Mouse (Mus musculus) heart, adult 2 months (tissue): ENCODE measurements at regions not wholly inside any gene's neighbourhood (a gene's known extent, or its start where the extent isn't known, plus 50 kb on each side); places are given as distances from the start of the nearest gene placed in this dataset.

ENCODE experiments used
- CTCF ChIP-seq: fragments of 200-600 bp; IDR thresholded peaks from 2 replicates; pipeline ENCODE4 v1.8.1; 2022; ENCODE audit warnings: antibody characterized with exemption, mild to moderate bottlenecking, moderate library complexity
- EP300 ChIP-seq: fragments of 200-500 bp; IDR thresholded peaks from 2 replicates; pipeline ENCODE4 v1.6.1; 2011; ENCODE audit warnings: low read depth, low read length, control low read depth; ENCODE audit not compliant: insufficient read depth
- POLR2A ChIP-seq: fragments of 200-500 bp; IDR thresholded peaks from 2 replicates; pipeline ENCODE4 v1.6.1; 2011; ENCODE audit warnings: mild to moderate bottlenecking, low read depth, low read length, control low read depth; ENCODE audit not compliant: insufficient read depth

- no peak for TF ChIP-seq CTCF
- no peak for TF ChIP-seq POLR2A
- no peak for TF ChIP-seq EP300
Observed at GRCm38 (mm10) chr14:104812006-104812405, 289.6 kb upstream of the Rnf219 start.
